Comparison of ENCODE assay signal across 16 mouse cellular contexts in genomic region chr14:16948736-16949135, GRCm38 (mm10).
"Had no signal": no experiment of that assay in that cellular context is flagged by ENCODE, and none has a peak within 500 bp of the region (broad histone marks: within the 10 kb centered on the region; RNA-seq: fewer than 3 reads in every experiment).

No protein-coding gene starts in this region.

- H3K9me3 ChIP-seq: midbrain, embryonic 13.5 days; midbrain, embryonic 15.5 days; neural tube, embryonic 12.5 days; stomach, embryonic 15.5 days had no signal

- H3K27me3 ChIP-seq: megakaryocyte, embryonic 14.5 days; midbrain, embryonic 13.5 days; midbrain, embryonic 15.5 days; neural tube, embryonic 12.5 days; stomach, embryonic 15.5 days had no signal

- H3K4me1 ChIP-seq: megakaryocyte, embryonic 14.5 days; midbrain, embryonic 13.5 days; midbrain, embryonic 15.5 days; stomach, embryonic 15.5 days had no signal

- DNase-seq: liver, postnatal 0 days; lung, postnatal 14 days; lung, postnatal 36 days; right cerebral cortex, postnatal 14 days; thymus, adult 2 months; thymus, postnatal 25 days; thymus, postnatal 4 days had no signal

- H3K9ac ChIP-seq: liver, postnatal 0 days; midbrain, embryonic 13.5 days; midbrain, embryonic 15.5 days; neural tube, embryonic 12.5 days; stomach, embryonic 15.5 days had no signal

- H3K4me3 ChIP-seq: megakaryocyte, embryonic 14.5 days; midbrain, embryonic 13.5 days; midbrain, embryonic 15.5 days; neural tube, embryonic 12.5 days; stomach, embryonic 15.5 days had no signal

- H3K4me2 ChIP-seq: midbrain, embryonic 11.5 days; midbrain, embryonic 13.5 days; midbrain, embryonic 15.5 days; neural tube, embryonic 12.5 days; stomach, embryonic 15.5 days had no signal

- H3K36me3 ChIP-seq: midbrain, embryonic 13.5 days; midbrain, embryonic 15.5 days; neural tube, embryonic 12.5 days; stomach, embryonic 15.5 days had no signal

- H3K27ac ChIP-seq: macrophage; midbrain, embryonic 13.5 days; midbrain, embryonic 15.5 days; neural tube, embryonic 12.5 days; stomach, embryonic 15.5 days; stomach, postnatal 0 days had no signal

- ATAC-seq: liver, postnatal 0 days; lung, postnatal 0 days; midbrain, embryonic 13.5 days; midbrain, embryonic 15.5 days had no signal
